Mouse (Mus musculus) megakaryocyte, adult 5-6 weeks (primary cell): ENCODE data around the gene Col4a3bp. TPM values are rescaled to one million over a fixed set of nuclear protein-coding genes. Genes with fewer than 3 reads are reported as not detected.
"Not testable (repeated sequence)": the region's sequence is repeated elsewhere in the genome, so short reads cannot be mapped to it uniquely, and the experiment has no call there.

ENCODE experiments used
- ATAC-seq: 2 replicates; pipeline ENCODE4 v1.8.0; 2016; ENCODE audit warnings: mild to moderate bottlenecking, inconsistent platforms; ENCODE audit not compliant: poor library complexity, severe bottlenecking
- total RNA-seq, 2 experiments: library from RNA; stranded (forward) in 1 of 2; stranded (reverse) in 1 of 2; fragments of 153-499, 151-499 nt in 1 of 2; fragments of 221-1000, 200-1000 nt in 1 of 2; gene quantifications; 2 replicates each; pipeline versions ENCODE4 v1.2.3 to v1.2.4; 2015 to 2017

Col4a3bp gene
- total RNA-seq, 2 experiments from 2014 or later, result 58.8 to 88.5 TPM

- ATAC-seq, result no peak
These were observed 88.0 kb downstream of the Col4a3bp start for GRCm38 (mm10) chr13:96630396-96630795.

- ATAC-seq, result no peak
These were observed 101.8 kb downstream of the Col4a3bp start for GRCm38 (mm10) chr13:96644168-96644567.

- no peak for ATAC-seq
These were observed 103.4 kb downstream of the Col4a3bp start for GRCm38 (mm10) chr13:96645822-96646221.

GRCm38 (mm10) chr13:96653041-96653440, 110.6 kb downstream of the Col4a3bp start:
- ATAC-seq, result no peak

- ATAC-seq, result no peak
These were observed 114.3 kb downstream of the Col4a3bp start for GRCm38 (mm10) chr13:96656673-96657072.

- ATAC-seq, result no peak
These were observed 116.5 kb downstream of the Col4a3bp start for GRCm38 (mm10) chr13:96658936-96659335.

GRCm38 (mm10) chr13:96660095-96660860, 117.9 kb downstream of the Col4a3bp start:
- no peak for ATAC-seq

- not testable (repeated sequence) for ATAC-seq
These were observed 120.7 kb downstream of the Col4a3bp start for GRCm38 (mm10) chr13:96663120-96663519.

- ATAC-seq, result peak; percentile 59
These were observed 122.1 kb downstream of the Col4a3bp start for GRCm38 (mm10) chr13:96664419-96664974.

- ATAC-seq, result no peak
These were observed 127.6 kb downstream of the Col4a3bp start for GRCm38 (mm10) chr13:96670019-96670405.

- ATAC-seq, result peak; percentile 90
These were observed 128.1 kb downstream of the Col4a3bp start, which contains the start of gene Hmgcr for GRCm38 (mm10) chr13:96670406-96671077. TSS of gene Hmgcr (minus strand) at chr13:96670936.

GRCm38 (mm10) chr13:96671078-96671905, 128.9 kb downstream of the Col4a3bp start:
- ATAC-seq, result peak; percentile 35

- no peak for ATAC-seq
These were observed 129.5 kb downstream of the Col4a3bp start for GRCm38 (mm10) chr13:96671906-96672234.

GRCm38 (mm10) chr13:96672276-96672675, 129.9 kb downstream of the Col4a3bp start:
- ATAC-seq, result no peak

GRCm38 (mm10) chr13:96673817-96674216, 131.4 kb downstream of the Col4a3bp start:
- ATAC-seq, result no peak

- ATAC-seq, result no peak
These were observed 133.3 kb downstream of the Col4a3bp start for GRCm38 (mm10) chr13:96675756-96676155.

- peak; percentile 70 for ATAC-seq
These were observed 134.7 kb downstream of the Col4a3bp start for GRCm38 (mm10) chr13:96677071-96677470.

- no peak for ATAC-seq
These were observed 136.2 kb downstream of the Col4a3bp start for GRCm38 (mm10) chr13:96678616-96679015.

GRCm38 (mm10) chr13:96680163-96681087, 138.0 kb downstream of the Col4a3bp start:
- ATAC-seq, result no peak

- no peak for ATAC-seq
These were observed 138.7 kb downstream of the Col4a3bp start for GRCm38 (mm10) chr13:96681088-96681620.
